Mouse (Mus musculus) midbrain, embryonic 10.5 days (tissue): Measurements from ENCODE around the gene Gria4. TPM values are rescaled to one million over a fixed set of nuclear protein-coding genes. Genes with fewer than 3 reads are reported as not detected.
"Not testable (repeated sequence)": the region's sequence is repeated elsewhere in the genome, so short reads cannot be mapped to it uniquely, and the experiment has no call there.

Source experiments
- DNase-seq: peaks from one replicate; pipeline ENCODE4 v3.0.0-alpha.2; 2017; ENCODE audit warnings: low spot score
- H3K27ac ChIP-seq: fragments of 300-500 bp; sonication (generic); replicated peaks from 2 replicates; pipeline ENCODE4 v1.5.1; 2016; ENCODE audit warnings: mild to moderate bottlenecking
- H3K27me3 ChIP-seq: fragments of 300-500 bp; sonication (generic); 2 replicates; pipeline ENCODE4 v1.6.1; 2016; ENCODE audit warnings: low read depth, mild to moderate bottlenecking; ENCODE audit not compliant: poor library complexity, severe bottlenecking
- H3K36me3 ChIP-seq: fragments of 300-500 bp; sonication (generic); 2 replicates; pipeline ENCODE4 v1.6.1; 2016; ENCODE audit warnings: mild to moderate bottlenecking, moderate library complexity
- H3K4me1 ChIP-seq: fragments of 300-500 bp; sonication (generic); 2 replicates; pipeline ENCODE4 v1.6.1; 2016
- H3K4me3 ChIP-seq: fragments of 300-500 bp; sonication (generic); 2 replicates; pipeline ENCODE4 v1.5.1; 2016; ENCODE audit warnings: mild to moderate bottlenecking, moderate library complexity
- H3K9me3 ChIP-seq: fragments of 300-500 bp; sonication (generic); replicated peaks from 2 replicates; pipeline ENCODE4 v1.6.1; 2016; ENCODE audit warnings: mild to moderate bottlenecking
- WGBS: fragments of 180-500 bp; shearing (Covaris S2); methylation state at CpG from one replicate; pipeline ENCODE4 v1.1.7; 2016; 5-methylcytosine and 5-hydroxymethylcytosine counted together
- polyA plus RNA-seq: library from polyadenylated mRNA; unstranded; fragments of >200 nt; fragmentation: Nextera tagmentation; extraction: Ambion mirVana; gene quantifications from 2 replicates; pipeline ENCODE4 v1.2.1, GENCODE M21; 2016

Gene Gria4
- 5.3 and 6.2 TPM in 2 replicates for polyA plus RNA-seq

GRCm38 (mm10) chr9:4795544-4796288, at the start of gene Gria4:
Gene Gria4 (minus strand): TSS chr9:4796234.
- peak; percentile 85 for DNase-seq
- H3K36me3 ChIP-seq = no peaks in the 10 kb centered on the region
- no peaks in the 10 kb centered on the region for H3K27me3 ChIP-seq
- H3K4me1 ChIP-seq = peaks cover 20% of the 10 kb centered on the region
- WGBS = under 1% methylated on average over 46 of the region's 46 CpGs
- H3K27ac ChIP-seq = peak within 1 kb of the TSS; percentile 87
- H3K4me3 ChIP-seq = peak within 1 kb of the TSS; percentile 72
- no peaks in the 10 kb centered on the region for H3K9me3 ChIP-seq

GRCm38 (mm10) chr9:4810941-4811340, 14.9 kb upstream of the Gria4 start:
- H3K4me3 ChIP-seq, DNase-seq, H3K27me3 ChIP-seq, H3K27ac ChIP-seq, H3K4me1 ChIP-seq, H3K36me3 ChIP-seq: not testable (repeated sequence)
- WGBS = 89% methylated on average over 2 of the region's 2 CpGs
- peaks cover 15% of the 10 kb centered on the region for H3K9me3 ChIP-seq

GRCm38 (mm10) chr9:4803151-4803755, 7.2 kb upstream of the Gria4 start:
- no peaks in the 10 kb centered on the region for H3K27me3 ChIP-seq
- H3K4me3 ChIP-seq = no peak overlapping the region
- 80% methylated on average over 7 of the region's 7 CpGs for WGBS
- H3K36me3 ChIP-seq = no peaks in the 10 kb centered on the region
- no peaks in the 10 kb centered on the region for H3K9me3 ChIP-seq
- H3K4me1 ChIP-seq = no peaks in the 10 kb centered on the region
- DNase-seq = no peak
- H3K27ac ChIP-seq = no peak overlapping the region

- Histone ChIP-seq H3K9me3 (no peaks in the 10 kb centered on the region), H3K4me3 (no peak overlapping the region), H3K4me1 (peaks cover 20% of the 10 kb centered on the region), H3K36me3 (no peaks in the 10 kb centered on the region), H3K27ac (no peak overlapping the region), H3K27me3 (no peaks in the 10 kb centered on the region)
- no peak for DNase-seq
- WGBS = 92% methylated on average over 2 of the region's 2 CpGs
Observed at GRCm38 (mm10) chr9:4797396-4797795, 1.4 kb upstream of the Gria4 start.

GRCm38 (mm10) chr9:4796289-4796645, 233 bp upstream of the Gria4 start:
- 0% methylated on average over 4 of the region's 4 CpGs for WGBS
- Histone ChIP-seq H3K36me3 (no peaks in the 10 kb centered on the region), H3K27me3 (no peaks in the 10 kb centered on the region), H3K27ac (peak overlapping the region; percentile 87), H3K4me1 (peaks cover 20% of the 10 kb centered on the region), H3K9me3 (no peaks in the 10 kb centered on the region), H3K4me3 (peak overlapping the region; percentile 72)
- no peak for DNase-seq

- Histone ChIP-seq H3K36me3 (no peaks in the 10 kb centered on the region), H3K9me3 (no peaks in the 10 kb centered on the region), H3K27ac (peak overlapping the region; percentile 87), H3K27me3 (no peaks in the 10 kb centered on the region), H3K4me1 (peaks cover 20% of the 10 kb centered on the region), H3K4me3 (peak overlapping the region; percentile 72)
- peak; percentile 21 for DNase-seq
- 3% methylated on average over 5 of the region's 6 CpGs for WGBS
Observed at GRCm38 (mm10) chr9:4795075-4795474, 959 bp downstream of the Gria4 start.

GRCm38 (mm10) chr9:4794411-4794810, 1.6 kb downstream of the Gria4 start:
- Histone ChIP-seq H3K27me3 (no peaks in the 10 kb centered on the region), H3K36me3 (no peaks in the 10 kb centered on the region), H3K4me1 (peaks cover 20% of the 10 kb centered on the region), H3K27ac (0 out of 2 replicates have a peak overlapping the region, but pooled peaks have one; percentile 87), H3K9me3 (no peaks in the 10 kb centered on the region), H3K4me3 (peak overlapping the region; percentile 72)
- 27% methylated on average over 10 of the region's 10 CpGs for WGBS
- DNase-seq = peak; percentile 17

- not testable (repeated sequence) for H3K36me3 ChIP-seq, H3K27ac ChIP-seq, H3K27me3 ChIP-seq, H3K4me1 ChIP-seq, H3K9me3 ChIP-seq, H3K4me3 ChIP-seq, DNase-seq
Observed at GRCm38 (mm10) chr9:4749407-4749806, 46.6 kb downstream of the Gria4 start.

GRCm38 (mm10) chr9:4714086-4714485, 81.9 kb downstream of the Gria4 start:
- no peak overlapping the region for H3K27ac ChIP-seq
- no peaks in the 10 kb centered on the region for H3K4me1 ChIP-seq
- no peak overlapping the region for H3K4me3 ChIP-seq
- H3K27me3 ChIP-seq = no peaks in the 10 kb centered on the region
- DNase-seq = no peak
- H3K36me3 ChIP-seq = no peaks in the 10 kb centered on the region
- H3K9me3 ChIP-seq = no peaks in the 10 kb centered on the region
- WGBS = 88% methylated on average over 2 of the region's 2 CpGs

- H3K9me3 ChIP-seq = no peaks in the 10 kb centered on the region
- no peak overlapping the region for H3K4me3 ChIP-seq
- no peaks in the 10 kb centered on the region for H3K36me3 ChIP-seq
- no peak for DNase-seq
- H3K4me1 ChIP-seq = no peaks in the 10 kb centered on the region
- no peak overlapping the region for H3K27ac ChIP-seq
- H3K27me3 ChIP-seq = no peaks in the 10 kb centered on the region
Observed at GRCm38 (mm10) chr9:4712367-4712766, 83.7 kb downstream of the Gria4 start.

- Histone ChIP-seq H3K4me1 (no peaks in the 10 kb centered on the region), H3K36me3 (no peaks in the 10 kb centered on the region), H3K27me3 (no peaks in the 10 kb centered on the region), H3K27ac (no peak overlapping the region), H3K9me3 (no peaks in the 10 kb centered on the region), H3K4me3 (no peak overlapping the region)
- DNase-seq = no peak
- 82% methylated on average over 1 of the region's 1 CpGs for WGBS
Observed at GRCm38 (mm10) chr9:4687149-4687548, 108.9 kb downstream of the Gria4 start.

GRCm38 (mm10) chr9:4680244-4680643, 115.8 kb downstream of the Gria4 start:
- H3K27me3 ChIP-seq = no peaks in the 10 kb centered on the region
- DNase-seq = no peak
- no peak overlapping the region for H3K4me3 ChIP-seq
- WGBS = 86% methylated on average over 2 of the region's 2 CpGs
- H3K9me3 ChIP-seq = no peaks in the 10 kb centered on the region
- peaks cover 7% of the 10 kb centered on the region; the same call in 1 of the 2 replicates for H3K4me1 ChIP-seq
- H3K36me3 ChIP-seq = no peaks in the 10 kb centered on the region
- no peak overlapping the region for H3K27ac ChIP-seq

GRCm38 (mm10) chr9:4679099-4679498, 116.9 kb downstream of the Gria4 start:
- 100% methylated on average over 1 of the region's 1 CpGs for WGBS

More at GRCm38 (mm10) chr9:4679099-4679498, 116.9 kb downstream of the Gria4 start:
- H3K4me1 ChIP-seq = peaks cover 7% of the 10 kb centered on the region; the same call in 1 of the 2 replicates
- no peaks in the 10 kb centered on the region for H3K27me3 ChIP-seq
- H3K4me3 ChIP-seq = no peak overlapping the region
- DNase-seq = no peak
- H3K27ac ChIP-seq = no peak overlapping the region
- H3K36me3 ChIP-seq = no peaks in the 10 kb centered on the region
- H3K9me3 ChIP-seq = no peaks in the 10 kb centered on the region
